Mouse (Mus musculus): ENCODE results near the gene Hist1h2bk.
A peak's percentile ranks its signal among the peaks of the same experiment; 100 is the strongest.

Hist1h2bk gene

GRCm38 (mm10) chr13:22015479-22016450, 19.9 kb upstream of the Hist1h2bk start:
- DNase-seq = peak; percentile 60

GRCm38 (mm10) chr13:22019934-22020835, 15.5 kb upstream of the Hist1h2bk start:
- DNase-seq = no peak

- peak; percentile 52 for DNase-seq
Measured at GRCm38 (mm10) chr13:22020901-22021339, 14.8 kb upstream of the Hist1h2bk start.

- DNase-seq = no peak
Measured at GRCm38 (mm10) chr13:22021581-22021980, 14.1 kb upstream of the Hist1h2bk start.

DNA sequence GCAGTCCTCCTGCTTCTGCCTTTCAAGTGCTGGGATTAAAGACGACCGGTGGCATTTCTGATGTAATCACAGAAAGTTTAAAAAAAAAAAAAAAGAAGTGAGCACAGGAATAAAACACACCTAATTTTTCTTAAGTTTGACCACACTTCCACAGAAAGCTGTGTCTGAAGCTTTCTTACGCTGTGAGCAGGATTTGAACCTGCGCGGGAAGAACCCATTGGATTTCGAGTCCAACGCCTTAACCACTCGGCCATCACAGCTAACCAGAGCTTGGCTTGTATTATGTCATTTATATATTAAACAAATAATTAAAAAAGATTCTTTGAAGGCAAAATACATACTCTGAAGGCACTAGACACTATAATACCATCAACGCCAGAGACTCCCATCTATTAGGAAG, 13.4 kb upstream of the Hist1h2bk start:
- DNase-seq = peak; percentile 82

DNA sequence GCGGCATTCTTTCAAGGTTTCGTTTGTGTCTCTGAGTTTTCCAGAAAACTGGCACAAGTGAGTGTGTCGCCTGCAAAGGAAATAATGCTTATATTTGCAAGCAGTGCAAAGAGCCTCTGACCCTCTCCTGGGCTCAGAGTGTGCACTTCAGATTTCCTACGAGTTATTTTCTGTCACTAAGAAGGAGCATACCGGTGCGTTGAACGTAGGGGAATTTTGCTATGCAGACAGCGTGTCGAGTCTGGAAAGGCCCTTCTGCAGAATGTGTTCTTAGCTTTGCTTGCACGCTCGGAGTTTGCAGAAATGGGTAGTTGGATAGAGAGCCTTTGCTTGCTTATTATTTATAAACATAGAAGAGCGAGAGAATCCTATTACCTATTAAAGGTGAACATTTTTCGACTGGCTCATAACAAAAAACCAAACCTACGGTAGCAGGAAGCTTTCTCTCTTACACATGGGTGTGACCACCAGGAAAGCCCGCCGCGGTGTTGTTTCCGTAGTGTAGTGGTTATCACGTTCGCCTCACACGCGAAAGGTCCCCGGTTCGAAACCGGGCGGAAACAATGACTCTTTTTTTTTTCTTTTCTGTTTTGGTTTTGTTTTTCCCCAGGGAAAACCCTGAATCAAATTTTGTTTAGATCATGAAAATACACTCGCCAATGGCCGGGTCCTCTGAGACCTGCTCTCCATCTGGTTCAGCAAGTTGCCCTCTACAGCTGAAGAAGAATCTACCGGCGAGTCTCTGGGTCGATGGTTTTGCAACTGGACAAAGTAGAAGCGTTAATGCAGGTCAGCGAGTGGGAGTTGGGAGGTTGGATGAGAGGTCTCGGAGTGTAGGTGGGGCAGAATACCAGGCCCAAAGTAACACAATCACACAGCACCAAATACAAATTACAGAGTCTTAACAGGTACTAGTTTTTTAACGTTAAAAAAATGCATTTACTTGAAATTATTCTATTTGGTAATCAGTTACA, 9.3 kb upstream of the Hist1h2bk start:
- peak; percentile 81 for DNase-seq

DNA sequence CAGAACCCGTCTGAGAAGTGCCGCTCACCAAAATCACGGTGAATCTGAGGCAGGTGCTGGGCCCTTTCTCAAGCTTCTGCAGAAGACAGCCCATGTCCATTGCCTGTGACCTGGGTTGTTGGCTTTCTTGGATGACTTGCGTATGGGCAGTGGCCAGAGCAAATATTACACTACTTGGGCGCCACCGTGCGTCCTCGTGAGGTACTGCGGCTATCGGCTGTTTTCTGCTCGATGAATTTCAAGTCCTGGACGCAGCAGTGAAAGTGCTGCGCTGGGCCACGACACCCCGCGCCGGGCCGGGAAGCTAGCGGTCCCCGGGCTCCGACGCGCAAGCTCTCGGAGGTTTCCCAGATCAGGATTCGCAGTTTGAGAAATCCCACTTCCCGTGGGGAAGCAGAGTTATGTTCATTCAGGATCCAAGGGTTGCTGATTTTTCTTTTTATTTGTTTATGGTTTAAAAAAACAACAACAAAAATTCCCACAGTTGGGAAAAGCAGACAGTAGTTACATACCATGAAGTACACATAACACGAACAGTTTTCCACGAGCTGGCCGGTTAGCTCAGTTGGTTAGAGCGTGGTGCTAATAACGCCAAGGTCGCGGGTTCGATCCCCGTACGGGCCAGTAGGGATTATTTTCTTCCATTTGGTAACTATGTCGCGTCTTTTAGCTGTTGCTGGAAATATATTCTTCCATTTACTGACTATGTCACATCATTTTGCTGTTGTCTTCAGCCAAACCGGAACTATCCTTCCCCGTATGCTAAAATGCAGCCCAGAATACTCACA, 6.8 kb upstream of the Hist1h2bk start:
- peak; percentile 98 for DNase-seq

DNA sequence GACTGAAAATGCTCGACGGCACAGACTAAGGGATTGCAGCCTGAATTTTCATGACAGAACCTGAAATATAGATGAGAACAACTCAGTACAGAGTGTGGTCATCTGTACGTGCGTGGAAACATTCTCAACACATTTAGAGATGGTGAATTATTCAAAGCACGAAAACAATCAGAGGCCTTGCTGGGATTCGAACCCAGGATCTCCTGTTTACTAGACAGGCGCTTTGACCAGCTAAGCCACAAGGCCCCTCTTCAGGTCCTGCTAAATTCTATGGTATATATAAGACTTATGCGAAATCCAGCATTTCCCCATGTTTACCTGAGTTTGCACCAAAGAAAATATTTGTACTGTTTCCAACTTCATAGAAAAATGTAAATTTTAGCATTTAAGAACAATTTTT, 5.7 kb upstream of the Hist1h2bk start:
- no peak for DNase-seq

DNA sequence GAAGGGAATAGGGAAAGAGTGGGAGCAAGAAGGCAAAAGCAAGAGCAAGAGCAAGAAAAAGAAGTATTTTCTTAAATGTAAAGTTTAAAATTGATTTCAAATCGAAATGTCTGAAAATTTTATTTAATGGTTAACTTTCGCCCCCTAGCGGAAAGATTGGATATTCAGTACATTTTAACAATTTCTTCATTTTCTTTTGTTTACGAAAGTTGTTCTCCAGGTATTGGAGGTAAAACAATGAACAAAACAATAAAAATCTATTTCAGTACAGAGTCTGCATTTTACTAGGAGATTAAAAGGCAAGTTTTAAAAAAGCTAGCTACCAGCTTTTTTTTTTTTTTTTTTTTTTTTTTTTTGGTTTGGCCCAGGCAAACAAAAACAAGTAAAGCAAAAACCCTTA, 5.2 kb upstream of the Hist1h2bk start:
- no peak for DNase-seq

DNA sequence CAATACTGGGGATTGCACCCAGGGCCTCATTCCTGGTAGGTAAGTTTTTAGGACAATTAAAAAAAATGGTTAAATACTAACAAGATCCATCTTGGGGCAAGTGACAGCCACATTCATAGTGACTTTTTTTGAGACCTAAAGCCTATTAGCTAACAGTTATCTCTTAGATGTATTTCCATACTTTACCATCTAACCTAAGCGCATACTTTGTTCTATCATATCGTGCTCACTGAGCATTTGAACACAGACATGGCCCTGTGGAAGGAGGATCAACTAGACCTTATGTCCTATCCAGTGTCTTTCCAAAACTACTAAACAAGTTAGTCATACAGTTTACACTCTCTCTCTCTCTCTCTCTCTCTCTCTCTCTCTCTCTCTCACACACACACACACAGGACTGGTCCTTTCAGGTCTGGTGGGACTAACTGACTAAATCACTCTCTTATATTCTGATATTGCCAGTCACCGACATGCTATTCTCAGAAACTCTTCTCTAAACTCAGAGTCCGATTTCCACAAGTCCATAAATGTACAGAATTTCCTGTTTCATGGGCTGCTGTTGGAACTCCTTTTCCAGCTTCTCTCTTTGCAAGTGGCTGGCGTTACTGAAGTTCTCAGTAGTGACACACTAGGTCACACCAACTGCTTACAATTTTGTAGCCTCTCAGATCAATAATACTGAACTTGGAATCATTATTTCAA, 1.8 kb upstream of the Hist1h2bk start:
- no peak for DNase-seq

GRCm38 (mm10) chr13:22034443-22035266, 1.0 kb upstream of the Hist1h2bk start:
- no peak for DNase-seq

GRCm38 (mm10) chr13:22036149-22036956, 683 bp downstream of the Hist1h2bk start:
- no peak for DNase-seq

DNA sequence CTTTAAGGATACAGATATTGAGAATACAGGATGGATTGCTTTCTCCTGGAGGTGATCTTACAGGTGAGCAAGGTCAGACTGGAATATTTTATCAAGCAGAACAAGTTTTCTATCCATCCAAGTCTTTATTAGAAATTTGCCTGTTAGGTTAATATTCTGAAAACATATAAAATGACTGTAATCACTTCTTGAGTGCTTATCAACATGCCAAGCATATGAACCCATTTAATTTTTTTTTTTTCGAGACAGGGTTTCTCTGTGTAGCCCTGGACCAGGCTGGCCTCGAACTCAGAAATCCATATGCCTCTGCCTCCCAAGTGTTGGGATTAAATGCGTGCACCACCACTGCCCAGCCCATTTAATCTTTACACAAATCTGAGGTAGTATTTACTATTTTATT, 1.3 kb downstream of the Hist1h2bk start:
- DNase-seq = no peak

DNA sequence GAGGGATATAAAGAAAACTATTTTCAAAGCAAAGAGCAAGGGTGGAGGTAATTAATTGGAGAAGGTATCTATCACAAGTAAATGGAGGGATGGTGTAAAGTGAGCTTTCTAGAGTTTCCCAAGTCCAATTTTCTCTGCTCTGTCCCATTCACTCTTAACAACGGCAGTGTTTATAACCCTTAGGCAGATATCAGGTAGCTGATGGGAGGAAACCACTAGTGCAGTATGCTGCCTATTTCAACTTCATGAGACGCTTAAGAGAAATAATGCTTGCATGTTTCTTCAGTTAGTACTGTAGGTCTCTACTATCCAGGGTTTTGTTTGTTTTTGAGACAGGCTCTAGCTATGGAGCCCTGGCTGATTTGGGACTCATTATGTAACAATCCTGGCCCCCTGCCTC, 1.7 kb downstream of the Hist1h2bk start:
- peak; percentile 10 for DNase-seq

DNA sequence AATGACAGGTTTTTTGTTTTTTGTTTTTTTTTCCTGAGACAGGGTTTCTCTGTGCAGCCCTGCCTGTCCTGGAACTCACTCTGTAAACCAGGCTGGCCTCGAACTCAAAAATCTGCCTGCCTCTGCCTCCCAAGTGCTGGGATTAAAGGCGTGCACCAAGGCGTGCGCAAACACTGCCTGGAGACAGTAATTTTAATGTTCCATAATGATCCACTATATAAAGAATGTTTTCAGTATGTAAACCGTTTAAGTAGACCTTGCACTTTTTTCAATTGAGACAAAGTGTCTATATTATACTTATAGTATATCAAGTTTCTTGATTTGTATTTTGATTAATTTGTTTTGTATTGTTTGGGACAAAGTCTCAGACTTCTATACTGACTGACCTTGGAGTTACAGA, 3.7 kb downstream of the Hist1h2bk start:
- no peak for DNase-seq

- DNase-seq = no peak
Measured at GRCm38 (mm10) chr13:22039951-22040463, 4.3 kb downstream of the Hist1h2bk start.

- DNase-seq = no peak
Measured at GRCm38 (mm10) chr13:22040464-22041141, 4.9 kb downstream of the Hist1h2bk start.

GRCm38 (mm10) chr13:22041142-22041536, 5.5 kb downstream of the Hist1h2bk start, which contains the start of gene Hist1h4i:
TSS of gene Hist1h4i (minus strand) at chr13:22041362.
- DNase-seq = peak; percentile 98
